Mouse (Mus musculus): ENCODE data around the gene Wfdc2.

DNA sequence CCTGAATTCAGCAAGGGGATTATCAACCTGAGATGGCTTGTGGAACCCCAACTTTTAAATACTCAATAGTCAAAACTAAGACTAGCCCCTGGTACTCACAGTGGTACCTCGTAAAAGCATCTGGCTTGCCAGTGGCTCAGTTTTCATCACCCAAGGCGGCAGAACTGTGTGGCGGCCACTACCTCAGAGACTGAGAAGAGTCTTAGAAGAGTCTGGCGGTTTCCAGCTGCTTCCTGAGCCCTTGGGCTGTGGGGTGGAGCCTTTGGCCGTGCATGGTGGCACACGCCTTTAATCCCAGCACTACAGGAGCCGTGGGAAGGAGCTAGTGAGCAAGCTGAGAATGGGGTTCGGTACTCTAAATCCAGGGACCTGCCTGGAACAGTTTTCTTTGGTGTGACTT lies 39.9 kb upstream of the Wfdc2 start:
- TF ChIP-seq CTCF (IDR thresholded peaks at IDR 0.05; ENCODE audit: low read depth, low read length): no peak
- no peak for TF ChIP-seq POLR2A (IDR thresholded peaks at IDR 0.05; ENCODE audit: extremely low read depth, insufficient read depth, low read length)
